Mouse (Mus musculus) bone marrow, adult 2 months (tissue): ENCODE measurements around the gene Slc39a3.

Source experiments
- CTCF ChIP-seq: fragments of 200-500 bp; IDR thresholded peaks from 2 replicates; pipeline ENCODE4 v1.5.1; 2011; ENCODE audit warnings: low read length, control low read depth; ENCODE audit not compliant: control insufficient read depth, insufficient read depth
- POLR2A ChIP-seq: fragments of 200-500 bp; IDR thresholded peaks from 2 replicates; pipeline ENCODE4 v1.6.1; 2011; ENCODE audit warnings: low read depth, mild to moderate bottlenecking, control low read depth, low read length, borderline replicate concordance; ENCODE audit not compliant: control insufficient read depth

DNA sequence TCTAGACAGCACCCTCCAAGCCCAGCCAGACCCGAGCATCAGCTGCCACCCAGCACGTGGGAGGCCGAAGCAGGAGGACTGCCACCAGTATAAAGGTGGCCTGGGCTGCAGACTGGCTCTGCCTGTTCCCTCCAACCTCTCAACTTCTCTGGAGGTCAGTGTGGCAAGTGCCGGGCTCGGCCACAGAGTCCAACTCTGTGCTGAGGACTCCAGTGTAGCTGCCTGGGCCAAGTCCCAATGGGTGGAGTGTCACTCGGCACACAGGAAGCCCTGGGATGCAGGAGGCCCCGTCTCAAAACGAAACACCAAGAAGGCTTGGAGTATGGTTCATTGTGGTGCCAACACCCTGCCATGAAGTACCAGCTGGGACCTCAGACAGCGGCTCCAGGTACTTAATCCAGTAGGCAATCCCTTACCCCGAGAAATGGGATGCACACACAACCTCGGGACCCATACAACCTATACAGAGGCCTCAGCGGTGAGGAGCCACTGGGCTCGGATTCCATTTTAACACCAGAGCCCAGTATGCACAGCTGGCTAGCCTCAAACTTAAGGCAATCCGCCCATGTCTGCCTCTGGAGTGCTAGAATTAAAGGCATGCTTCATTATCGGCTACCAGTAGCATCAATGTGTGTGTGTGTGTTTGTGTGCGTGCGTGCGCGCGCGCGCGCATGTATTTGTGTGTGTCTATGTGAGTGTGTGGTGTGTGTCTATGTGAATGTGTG is 20.3 kb upstream of the Slc39a3 start:
- TF ChIP-seq CTCF (no peak), POLR2A (no peak)
